Mouse (Mus musculus) gastrocnemius, postnatal 36 days (tissue): ENCODE data around the gene Cyp26b1. TPM values are rescaled to one million over a fixed set of nuclear protein-coding genes. Genes with fewer than 3 reads are reported as not detected.

Experiments
- DNase-seq, 2 experiments: peaks; one replicate each; pipeline ENCODE4 v3.0.0; 2022
- intact Hi-C: fragments of 180-260 bp; cut with DNase I; formaldehyde crosslinking; loops from one replicate; pipeline ENCODE4 v1.15.1; 2025
- total RNA-seq, 2 experiments: library from RNA; stranded (reverse); gene quantifications; 2 replicates each; pipeline ENCODE4 v1.2.3; 2021

Gene Cyp26b1
- total RNA-seq, 2 experiments from 2014 or later, result 4.2 to 4.9 TPM

GRCm38 (mm10) chr6:84570039-84570438 is 23.7 kb downstream of the Cyp26b1 start:
- intact Hi-C loops, result loop anchor here (10.0 kb wide), 1 partner anchor 345 kb away; no protein-coding TSS in a partner anchor
- no peak for DNase-seq

- no peak for DNase-seq
- intact Hi-C loops, result no loop called here
Measured at GRCm38 (mm10) chr6:84569590-84569989, 24.1 kb downstream of the Cyp26b1 start.

DNA sequence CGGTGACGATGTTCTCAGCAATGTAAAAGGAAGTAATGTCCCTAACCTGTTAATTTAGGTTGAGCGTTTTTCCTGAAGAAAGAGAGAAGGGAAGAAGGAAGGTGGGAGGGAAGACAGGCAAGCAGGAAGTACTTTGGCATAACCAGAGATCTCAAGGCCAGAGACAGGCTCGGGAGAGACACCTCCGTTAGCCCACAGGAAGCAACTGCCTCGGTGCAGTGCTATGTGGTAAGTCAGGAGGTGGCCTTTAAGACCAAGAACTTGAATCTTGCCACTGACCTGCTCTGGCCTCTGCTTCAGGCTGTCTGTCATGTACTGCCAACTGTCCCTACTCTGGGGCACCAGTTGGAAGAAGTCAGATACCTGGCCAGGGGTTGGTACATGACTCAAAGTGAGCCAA is 24.8 kb downstream of the Cyp26b1 start:
- intact Hi-C loops, result no loop called here
- no peak for DNase-seq

- intact Hi-C loops, result no loop called here
- no peak for DNase-seq
Measured at GRCm38 (mm10) chr6:84567696-84568095, 26.0 kb downstream of the Cyp26b1 start.

DNA sequence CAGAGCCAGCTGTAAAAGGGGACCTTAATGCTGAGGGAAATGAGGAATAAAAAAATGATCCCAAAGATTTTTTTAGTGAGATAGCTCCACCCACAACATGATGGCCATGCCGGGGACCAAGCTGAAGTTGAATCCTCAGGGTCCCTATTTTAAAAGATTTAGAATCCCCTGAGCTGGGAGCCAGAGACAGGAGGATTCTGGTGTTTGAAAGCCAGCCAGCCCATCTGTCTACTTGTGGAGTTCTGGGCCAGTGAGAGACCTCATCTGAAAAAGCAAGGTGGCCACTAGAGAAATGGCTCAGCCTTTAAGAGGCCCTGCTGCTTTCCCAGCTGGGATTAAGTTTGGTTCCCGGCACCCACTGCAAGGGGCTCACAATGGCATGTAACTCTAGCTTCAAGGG is 26.9 kb downstream of the Cyp26b1 start:
- DNase-seq, result no peak
- intact Hi-C loops, result no loop called here

GRCm38 (mm10) chr6:84565245-84565644 is 28.5 kb downstream of the Cyp26b1 start:
- intact Hi-C loops, result no loop called here

GRCm38 (mm10) chr6:84562948-84563347 is 30.8 kb downstream of the Cyp26b1 start:
- intact Hi-C loops, result no loop called here
- no peak for DNase-seq

More at GRCm38 (mm10) chr6:84565245-84565644, 28.5 kb downstream of the Cyp26b1 start:
- DNase-seq, result no peak

DNA sequence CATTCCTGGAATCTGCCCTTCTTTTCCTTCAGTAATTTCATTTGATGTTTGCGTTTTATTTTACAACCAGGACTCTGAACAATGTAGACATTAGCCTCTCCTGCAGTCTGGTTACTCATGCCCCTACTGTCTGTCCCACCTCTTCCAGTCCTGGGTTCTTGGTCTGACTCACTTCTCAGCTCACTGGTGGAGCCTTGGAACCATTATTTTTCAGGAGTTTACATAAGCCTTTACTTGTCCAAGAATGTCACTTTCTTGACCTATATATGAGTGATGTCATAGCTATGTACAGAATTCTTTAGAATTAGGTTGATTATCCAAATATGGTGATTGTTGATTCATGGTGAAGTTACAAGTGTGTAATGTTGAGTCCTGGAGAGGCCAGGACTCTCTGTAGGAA is 32.5 kb downstream of the Cyp26b1 start:
- intact Hi-C loops, result no loop called here
- no peak for DNase-seq

- intact Hi-C loops, result no loop called here
- no peak for DNase-seq
Measured at GRCm38 (mm10) chr6:84549852-84550437, 43.8 kb downstream of the Cyp26b1 start.

DNA sequence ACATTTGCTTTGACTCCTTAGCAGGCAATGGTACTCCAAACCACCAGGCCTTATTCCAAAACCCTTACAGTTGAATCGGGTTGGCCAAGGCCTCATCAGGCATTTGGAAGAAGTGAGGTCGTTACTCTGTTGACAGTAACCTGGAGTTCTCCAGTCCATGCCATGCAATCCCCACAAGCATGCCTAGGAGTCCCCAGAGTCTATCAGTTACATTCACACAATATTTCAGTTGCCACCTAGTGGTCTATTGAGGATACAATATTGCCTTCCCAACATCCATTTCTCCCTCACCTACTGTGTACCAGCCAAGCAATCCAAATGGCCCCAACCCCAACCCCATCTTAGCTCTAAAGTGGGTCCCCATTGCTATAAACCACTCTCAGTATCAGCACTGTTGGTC is 48.3 kb downstream of the Cyp26b1 start:
- DNase-seq, result no peak
- intact Hi-C loops, result no loop called here

- no peak for DNase-seq
- intact Hi-C loops, result no loop called here
Measured at GRCm38 (mm10) chr6:84544359-84544758, 49.3 kb downstream of the Cyp26b1 start.

GRCm38 (mm10) chr6:84543516-84543915 is 50.2 kb downstream of the Cyp26b1 start:
- no peak for DNase-seq
- intact Hi-C loops, result no loop called here

GRCm38 (mm10) chr6:84539924-84540323 is 53.8 kb downstream of the Cyp26b1 start:
- intact Hi-C loops, result no loop called here

GRCm38 (mm10) chr6:84538681-84539080 is 55.0 kb downstream of the Cyp26b1 start:
- intact Hi-C loops, result no loop called here
- DNase-seq, result no peak

More at GRCm38 (mm10) chr6:84539924-84540323, 53.8 kb downstream of the Cyp26b1 start:
- DNase-seq, result no peak

DNA sequence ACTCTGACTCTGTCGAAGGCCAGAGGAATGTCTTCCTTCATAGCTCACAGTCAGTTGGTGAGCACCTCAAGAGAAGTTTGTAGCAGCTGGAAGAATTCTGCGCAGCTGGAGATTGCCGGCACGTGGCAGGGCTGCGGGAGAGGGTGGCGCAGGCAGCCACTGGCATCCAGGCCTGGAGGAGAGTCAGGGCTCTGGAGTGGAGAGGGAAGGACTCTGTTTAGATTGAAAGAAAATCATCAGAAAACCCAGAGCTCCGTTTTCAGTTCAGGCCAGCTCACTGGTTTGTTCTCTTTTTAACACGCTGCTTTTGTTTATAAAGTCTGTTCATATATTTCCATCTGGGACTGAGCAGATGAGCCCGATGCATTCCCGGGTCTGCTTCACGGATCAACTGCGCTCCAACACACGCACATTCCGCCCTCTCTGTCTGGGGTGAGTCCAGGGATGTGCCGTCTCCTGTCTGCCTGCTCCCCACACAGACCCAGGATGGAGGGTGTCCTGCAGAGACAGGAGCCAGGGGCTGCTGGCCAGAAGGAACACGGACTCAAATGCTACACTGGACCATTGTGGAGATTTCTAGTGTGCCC is 56.0 kb downstream of the Cyp26b1 start:
- intact Hi-C loops, result no loop called here
- DNase-seq, result no peak

DNA sequence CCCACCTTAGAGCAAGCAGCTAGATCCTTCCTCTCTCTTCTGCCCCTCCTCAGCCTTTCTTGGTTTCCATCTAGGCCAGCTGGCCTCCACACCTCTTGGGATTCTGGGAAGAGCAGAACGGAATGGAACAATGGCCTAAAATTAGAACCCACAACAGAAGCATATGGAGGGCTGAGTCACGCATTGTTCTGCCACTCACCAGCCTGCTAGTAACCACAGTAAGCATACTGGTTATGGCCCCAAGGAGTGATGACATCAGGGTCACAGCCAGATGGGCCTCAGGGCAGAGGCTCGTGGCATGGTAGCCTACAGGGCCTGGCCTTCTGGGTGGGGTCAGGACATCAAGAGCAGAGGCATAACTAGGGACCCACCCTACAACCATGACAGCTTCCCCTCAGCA is 58.8 kb downstream of the Cyp26b1 start:
- no peak for DNase-seq
- intact Hi-C loops, result no loop called here

GRCm38 (mm10) chr6:84529912-84530311 is 63.8 kb downstream of the Cyp26b1 start:
- no peak for DNase-seq

DNA sequence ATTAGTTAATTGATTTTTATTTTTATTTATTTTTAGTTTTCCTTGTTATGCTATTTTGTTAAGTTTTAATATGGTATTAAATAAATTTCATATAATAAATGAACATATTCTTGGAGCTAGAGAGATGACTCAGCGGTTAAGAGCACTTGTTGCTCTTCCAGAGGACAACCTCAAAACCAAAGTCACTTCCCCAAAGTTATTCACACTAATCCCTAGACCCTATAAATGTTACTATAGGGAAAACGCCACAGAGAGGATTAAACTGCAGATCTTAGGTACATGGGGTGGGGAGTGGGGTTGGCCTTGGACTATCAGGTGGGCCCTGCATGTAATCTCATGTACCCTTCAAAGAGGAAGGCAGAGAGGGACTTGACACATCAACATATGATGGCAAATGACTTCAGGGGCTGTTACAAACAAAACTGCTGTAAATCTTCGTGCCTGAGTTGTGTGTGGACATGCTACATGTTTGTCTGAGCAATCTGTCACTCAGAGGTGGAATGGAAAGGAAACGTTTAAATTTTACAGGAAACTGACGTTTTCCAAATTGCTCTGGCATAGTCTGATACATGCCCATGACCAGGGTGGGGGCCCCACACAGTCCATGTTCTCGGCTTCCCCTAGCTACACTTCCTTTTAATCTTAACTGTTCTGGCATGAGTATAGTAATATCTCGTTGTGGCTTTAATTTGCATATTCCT is 68.7 kb downstream of the Cyp26b1 start:
- DNase-seq, result no peak
- intact Hi-C loops, result no loop called here

More at GRCm38 (mm10) chr6:84529912-84530311, 63.8 kb downstream of the Cyp26b1 start:
- intact Hi-C loops, result no loop called here
